Mouse (Mus musculus) ovary, postnatal 36 days (tissue): ENCODE data around the gene Tnnt1.

ENCODE experiments used
- DNase-seq: peaks from one replicate; pipeline ENCODE4 v3.0.0; 2022; ENCODE audit warnings: low spot score, mixed read lengths

Tnnt1 gene

DNA sequence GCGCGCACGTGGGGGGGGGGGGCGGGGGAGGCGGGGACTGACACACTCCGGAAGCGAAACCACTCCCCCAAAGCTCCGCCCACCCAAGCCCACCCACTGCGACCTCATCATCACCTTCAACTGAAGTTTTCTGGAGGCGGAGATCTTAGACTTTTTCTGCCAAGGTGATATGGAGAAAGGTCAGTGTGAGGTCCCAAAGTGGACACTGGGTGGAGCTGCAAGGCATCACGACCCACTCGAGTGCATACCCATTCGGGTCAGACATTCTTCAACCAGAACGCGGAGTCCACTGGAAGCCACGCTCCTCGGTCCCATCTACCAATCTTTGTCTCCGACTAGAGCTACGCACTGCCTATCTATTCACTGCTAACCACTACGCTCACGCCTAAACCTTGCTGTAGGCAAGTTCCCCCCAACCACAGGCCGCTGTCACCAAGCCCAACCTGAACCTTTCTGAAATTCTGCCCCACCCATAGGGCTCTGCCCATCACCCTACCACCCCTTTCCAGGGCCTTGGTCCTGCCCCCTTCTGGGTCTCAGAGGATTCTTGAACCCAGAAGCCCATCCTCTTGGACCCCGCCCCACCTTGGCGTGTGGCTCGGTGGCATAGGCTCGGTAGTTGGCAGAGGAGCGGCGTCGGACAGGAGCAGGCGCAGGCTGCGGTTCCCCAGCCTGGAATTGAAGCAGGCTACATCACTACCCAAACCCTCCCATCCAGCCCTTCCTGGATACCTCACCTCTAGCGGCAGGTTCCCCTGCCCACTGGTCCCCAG, 5.2 kb upstream of the Tnnt1 start:
- no peak for DNase-seq

DNA sequence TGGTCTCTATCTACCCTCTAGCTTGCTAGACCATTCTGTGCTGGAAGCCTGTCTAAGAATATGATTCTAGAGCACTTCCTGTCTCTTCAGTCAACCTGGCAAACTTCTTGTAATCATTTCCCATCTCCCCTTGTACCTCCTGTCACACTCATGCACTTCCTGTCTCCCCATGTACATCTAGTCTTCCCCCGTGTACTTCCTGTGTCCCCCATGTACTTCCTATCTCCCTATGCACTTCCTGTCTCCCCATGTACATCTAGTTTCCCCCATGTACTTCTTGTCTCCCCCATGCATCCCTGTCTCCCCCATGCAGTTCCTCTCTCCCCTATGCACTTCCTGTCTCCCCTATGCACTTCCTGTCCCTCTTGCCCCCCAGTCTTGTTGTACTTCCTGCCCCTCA, 2.3 kb upstream of the Tnnt1 start:
- DNase-seq, result no peak

DNA sequence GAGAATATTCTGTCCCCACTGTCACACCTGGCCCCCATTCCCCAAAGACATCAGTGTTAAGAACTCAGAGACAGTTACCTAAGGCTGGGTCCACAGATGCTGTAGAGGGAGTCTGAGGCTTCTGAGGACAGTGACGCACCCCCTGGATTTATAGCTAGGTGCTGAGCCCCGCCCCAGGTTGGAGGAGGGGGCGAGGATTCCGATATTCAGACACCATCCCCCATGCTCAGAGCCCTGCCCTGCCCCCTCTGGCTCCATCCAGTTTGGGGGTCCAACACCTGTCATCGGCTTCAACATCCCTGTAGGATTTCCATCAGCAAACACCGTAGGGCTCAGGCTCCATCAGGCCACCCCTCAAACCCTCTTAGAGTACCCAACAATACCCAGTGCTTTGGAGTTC, 329 bp downstream of the Tnnt1 start:
- no peak for DNase-seq

DNA sequence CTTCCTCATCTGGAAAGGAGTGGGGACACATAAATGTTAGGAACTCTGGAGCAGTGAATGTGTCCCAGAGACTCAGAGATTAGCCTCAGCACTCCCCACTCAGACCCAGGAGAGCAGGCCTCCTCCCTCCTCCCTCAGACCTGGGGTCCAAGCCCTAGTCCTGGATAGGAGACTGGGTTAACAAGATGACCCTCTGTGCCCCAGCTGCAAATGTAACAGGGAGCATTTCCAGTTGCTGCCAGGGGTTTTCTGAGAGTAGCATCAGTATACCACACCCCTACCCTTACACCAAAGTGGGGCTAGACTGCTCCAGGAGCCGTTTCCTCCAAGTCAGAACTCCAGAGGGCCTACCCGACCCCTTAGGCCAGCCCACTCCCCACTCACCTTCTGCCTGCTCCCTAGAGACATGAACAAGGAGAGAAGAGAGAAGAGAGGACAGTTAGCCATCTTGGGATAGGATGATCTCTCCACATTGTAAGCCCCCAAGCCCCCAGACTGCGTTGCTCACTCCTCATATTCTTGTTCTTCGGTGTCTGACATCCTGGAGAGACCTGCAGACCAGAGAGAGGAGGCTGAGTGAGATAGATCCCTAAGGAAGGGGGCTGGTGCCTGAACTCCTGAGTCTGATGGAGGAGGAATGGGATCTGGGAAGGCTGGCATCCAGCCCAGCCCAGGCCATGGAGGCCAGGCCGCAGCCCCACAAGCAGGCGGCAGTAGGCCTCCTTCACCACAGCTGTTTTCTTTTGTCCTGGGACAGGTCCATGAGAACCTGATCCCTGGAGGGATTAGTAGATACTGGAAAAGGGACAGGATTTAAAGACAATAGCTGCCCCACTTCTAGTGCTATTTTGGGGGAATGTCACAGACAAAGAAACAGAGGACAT, 2.1 kb downstream of the Tnnt1 start:
- no peak for DNase-seq

DNA sequence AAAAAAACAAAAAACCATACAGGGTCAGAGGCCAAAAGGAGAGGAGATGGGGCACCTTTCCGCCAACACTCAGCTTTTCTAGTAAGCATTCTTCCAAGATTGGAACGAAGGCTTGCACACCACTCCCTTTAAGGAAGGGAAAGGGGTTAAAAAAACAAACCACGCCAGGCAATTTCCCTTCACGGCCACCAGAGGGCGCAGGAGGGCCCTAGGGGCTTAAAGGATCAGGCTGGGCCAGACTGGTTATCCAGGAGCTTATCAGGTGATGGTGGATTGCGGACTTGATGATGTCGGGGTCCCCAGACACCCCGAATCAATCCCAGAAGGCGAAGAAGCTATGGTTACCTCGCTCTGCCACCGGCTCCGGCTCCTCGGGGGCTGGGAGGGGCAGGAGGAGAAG, 2.9 kb downstream of the Tnnt1 start:
- no peak for DNase-seq

DNA sequence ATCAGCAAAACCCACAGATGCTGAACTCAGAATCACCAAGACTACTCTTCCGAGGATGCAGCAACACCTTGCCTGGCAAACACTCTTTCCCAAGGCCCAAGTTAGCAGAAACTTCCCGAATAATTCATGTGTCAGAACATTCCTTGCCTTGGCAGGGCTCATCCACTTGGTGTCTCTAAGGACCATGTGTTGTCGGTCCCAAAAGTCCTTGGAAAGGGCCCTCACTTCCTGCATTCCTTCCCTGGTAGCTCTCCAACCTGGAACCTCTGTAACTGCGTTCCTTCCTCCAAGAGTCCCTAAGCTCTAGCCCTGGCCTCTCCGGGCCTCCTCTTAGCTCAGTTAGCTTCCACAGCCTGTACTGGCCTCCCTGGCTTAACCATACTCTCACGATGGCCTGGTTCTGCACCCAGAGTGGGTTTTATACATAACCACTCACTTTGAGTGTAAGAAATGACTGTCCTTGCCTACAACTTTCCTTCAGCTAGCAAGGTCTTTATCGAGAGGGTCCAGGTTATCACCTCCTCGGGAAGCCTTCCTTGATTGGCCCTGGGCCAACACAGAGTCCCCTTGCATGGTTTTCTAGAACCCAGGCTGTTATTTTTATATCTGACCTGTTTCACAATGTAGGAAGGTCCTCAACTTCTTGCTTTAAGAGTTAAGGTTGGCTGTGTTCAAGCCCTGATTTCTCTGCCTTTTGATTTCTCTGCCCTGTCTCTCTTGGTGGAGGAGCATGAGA, 4.5 kb downstream of the Tnnt1 start:
- no peak for DNase-seq

DNA sequence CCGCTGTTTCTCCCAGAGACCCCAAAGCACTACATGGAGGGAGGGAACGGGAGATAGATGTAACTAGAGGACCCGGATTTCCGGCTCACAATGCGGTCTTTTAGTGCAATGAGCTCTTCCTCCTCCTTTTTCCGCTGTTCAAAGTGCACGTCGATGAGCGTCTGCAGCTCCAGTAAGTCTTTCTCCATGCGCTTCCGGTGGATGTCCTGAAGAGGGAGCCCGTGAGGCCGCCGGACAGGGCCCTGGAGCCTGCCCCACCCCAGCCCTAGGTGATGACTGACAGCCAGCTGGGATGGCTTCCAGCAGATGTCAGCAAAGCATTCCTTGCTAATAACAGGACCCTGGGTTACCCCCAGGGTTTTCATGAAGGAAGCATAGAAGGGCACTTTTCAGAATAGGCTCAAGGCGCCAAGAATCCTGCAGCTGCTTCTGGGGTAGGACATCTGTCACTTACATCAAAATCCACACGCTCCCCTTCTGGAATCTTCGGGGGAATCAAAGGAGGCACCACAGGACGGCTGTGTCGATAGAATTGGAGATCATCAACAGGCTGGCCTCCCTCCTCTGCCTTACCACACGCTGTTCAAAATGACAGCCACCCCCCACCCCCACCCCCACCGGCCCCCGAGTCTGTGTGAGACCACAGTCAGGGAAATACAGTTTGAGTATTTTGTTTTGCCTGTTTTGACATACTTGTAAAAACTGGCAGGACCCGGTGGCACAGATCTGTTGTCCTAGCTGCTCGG, 6.1 kb downstream of the Tnnt1 start:
- DNase-seq, result peak; percentile 64

DNA sequence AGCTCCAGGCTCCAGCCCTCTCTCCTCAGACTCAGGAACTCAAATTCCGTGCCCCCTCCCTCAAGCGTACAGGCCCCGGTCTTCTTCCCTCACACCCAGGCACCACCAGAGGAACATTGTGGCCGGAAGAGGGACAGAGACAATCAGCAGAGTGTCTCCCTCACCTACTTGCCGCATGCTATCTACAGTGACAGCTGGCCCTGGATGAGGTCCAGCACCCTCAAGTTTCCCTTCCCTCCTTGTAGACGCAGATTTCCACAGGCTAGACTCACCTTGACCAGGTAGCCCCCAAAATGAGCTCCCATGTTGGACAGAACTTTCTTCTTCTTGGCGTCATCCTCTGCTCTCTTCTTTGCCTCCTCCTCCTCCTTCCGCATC, 7.5 kb downstream of the Tnnt1 start:
- DNase-seq, result no peak

DNA sequence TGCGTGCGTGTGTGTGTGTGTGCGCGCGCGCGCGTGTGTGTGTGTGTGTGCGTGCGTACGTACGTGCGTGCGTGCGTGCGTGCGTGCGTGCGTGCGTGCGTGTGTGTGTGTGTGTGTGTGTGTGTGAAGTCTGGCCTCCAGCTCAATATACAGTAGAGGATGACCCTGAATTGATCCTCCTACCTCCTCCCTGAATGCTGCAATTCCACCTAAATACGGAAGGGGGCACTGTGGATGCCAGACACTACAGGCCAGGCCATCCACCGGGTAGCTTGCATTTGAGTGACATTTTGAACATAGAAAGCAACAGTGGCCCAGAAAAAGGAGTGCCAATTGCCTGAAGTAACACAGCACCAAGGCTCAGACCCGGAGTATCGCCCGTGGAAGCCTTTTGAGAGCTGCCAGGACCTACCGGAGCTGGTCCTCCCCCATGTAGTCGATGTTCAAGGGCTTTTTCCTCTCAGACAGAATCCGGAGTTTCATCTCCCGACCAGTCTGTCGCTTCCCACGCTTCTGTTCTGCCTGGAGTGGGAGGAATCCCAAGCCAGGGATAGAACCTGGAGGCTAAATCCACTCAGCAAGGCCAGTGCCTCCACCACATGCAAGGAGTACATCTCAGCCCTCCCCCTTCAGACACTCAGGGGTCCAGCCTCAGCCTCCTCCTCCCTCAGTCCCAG, 8.0 kb downstream of the Tnnt1 start:
- no peak for DNase-seq

DNA sequence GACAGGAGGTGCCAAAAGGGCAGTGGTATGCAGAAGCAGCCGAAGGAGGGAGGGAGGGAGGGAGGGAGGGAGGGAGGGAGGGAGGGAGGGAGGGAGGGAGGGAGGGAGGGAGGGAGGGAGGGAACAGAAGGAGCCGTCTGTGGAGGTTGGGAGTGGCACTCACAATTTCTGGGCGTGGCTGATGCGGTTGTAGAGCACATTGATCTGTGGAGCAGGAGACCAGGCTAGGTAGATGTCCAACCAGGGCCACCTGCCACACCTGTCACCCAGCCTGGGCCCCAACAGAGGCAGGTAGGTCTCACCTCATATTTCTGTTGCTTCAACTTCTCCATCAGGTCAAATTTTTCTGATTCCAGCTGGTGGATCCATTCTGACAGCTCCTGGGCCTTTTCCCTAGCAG, 9.0 kb downstream of the Tnnt1 start:
- DNase-seq, result no peak

DNA sequence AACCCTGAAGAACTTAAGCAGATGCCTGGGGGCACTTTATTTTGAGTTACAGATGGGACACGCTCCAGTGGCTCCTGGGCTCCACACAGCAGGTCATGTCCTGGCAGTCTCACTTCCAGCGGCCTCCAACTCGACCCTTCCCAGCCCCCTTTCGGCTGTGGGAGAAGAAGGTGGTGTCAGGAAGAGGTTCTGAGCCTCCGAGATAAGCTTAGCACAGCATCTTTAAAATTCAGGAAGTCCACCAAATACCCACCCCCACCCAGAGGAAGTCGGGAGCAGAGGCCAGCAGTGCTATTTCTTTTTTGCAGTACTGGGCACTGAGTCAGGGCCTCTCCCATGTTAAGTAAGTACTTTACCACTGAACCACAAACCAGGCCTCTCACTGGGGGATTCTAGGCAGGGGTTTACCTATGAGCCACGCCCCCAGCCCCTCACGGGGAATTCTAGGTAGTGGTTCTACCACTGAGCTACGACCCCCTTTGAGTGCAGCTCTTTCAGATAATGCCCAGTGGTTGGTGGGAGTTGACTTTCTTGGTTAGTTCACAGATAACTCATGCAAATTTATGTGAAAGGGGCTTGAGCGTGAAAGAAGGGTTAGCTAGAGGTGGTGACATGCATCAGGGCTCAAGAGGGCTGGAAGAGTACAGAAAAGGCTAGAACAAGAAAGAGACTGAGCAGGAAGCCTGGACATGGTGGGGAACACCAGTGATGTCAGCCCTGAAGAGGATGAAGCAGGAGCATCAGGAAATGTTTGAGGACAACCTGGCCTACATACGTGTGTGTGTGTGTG, 11.3 kb downstream of the Tnnt1 start:
- no peak for DNase-seq

DNA sequence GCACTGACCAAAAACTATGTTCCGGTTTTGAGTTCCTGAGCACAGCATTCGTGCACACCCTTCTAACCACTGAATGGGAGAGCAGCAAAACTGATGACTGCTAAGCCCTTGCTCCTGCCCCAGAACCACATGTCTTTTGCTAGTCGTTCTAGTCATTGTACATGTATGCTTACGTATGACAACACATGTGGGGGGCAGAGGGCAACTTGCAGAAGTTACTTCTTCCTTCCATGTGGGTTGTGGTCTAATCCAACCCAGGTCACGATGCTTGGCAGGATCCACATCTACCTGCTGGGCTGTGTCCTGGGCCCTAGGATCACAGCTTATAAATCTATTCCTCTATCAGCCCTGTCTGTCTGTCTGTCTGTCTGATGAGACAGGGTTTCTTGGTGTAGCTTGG, 12.3 kb downstream of the Tnnt1 start:
- no peak for DNase-seq

DNA sequence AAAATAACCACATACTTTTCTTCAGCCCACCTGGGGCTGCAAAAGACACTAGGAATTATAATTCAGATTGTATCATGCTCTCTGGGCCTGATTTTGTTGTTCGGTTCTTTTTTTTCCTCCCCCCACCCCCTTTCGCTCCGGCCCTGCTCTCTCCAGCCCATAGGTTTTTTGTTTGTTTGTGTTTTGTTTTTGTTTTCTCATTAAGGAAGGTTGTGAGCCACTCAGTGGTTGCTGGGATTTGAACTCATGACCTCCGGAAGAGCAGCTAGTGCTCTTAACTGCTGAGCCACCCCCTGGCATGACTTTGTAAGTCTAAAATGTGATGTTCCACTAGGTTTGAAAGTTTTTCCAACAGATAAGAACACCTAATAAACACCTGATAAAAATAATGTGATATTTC, 13.1 kb downstream of the Tnnt1 start:
- DNase-seq, result no peak

DNA sequence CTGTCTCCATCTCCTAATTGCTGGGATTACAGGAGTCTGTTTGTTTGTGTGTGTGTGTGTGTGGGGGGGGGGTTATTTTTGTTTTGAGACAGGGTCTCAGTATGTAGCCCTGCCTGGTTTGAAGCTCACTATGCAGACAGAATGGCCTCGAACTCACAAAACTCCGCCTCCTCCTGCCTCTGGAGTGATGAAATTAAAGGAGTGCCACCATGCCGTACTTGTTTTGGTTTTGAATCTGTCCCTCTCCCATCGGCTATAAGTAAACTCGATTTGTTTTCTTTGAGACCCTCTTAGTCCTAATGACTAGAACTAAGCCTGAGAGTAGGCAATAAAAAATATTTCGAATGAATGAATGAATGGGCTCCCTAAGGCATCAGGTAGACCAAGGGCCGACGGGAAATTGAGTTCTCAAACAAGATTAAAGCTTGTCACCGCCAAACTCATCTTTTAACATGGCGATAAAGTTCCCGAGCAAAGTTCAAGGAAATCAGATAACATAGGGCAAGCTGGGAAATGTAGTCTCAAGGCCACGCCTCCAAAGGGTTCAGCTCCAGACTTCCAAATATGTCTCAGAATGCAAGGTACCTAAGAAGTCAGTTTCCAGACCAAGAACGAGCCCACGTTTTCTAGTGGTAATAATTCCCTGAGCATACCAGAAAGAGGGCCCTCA, 13.6 kb downstream of the Tnnt1 start:
- no peak for DNase-seq

DNA sequence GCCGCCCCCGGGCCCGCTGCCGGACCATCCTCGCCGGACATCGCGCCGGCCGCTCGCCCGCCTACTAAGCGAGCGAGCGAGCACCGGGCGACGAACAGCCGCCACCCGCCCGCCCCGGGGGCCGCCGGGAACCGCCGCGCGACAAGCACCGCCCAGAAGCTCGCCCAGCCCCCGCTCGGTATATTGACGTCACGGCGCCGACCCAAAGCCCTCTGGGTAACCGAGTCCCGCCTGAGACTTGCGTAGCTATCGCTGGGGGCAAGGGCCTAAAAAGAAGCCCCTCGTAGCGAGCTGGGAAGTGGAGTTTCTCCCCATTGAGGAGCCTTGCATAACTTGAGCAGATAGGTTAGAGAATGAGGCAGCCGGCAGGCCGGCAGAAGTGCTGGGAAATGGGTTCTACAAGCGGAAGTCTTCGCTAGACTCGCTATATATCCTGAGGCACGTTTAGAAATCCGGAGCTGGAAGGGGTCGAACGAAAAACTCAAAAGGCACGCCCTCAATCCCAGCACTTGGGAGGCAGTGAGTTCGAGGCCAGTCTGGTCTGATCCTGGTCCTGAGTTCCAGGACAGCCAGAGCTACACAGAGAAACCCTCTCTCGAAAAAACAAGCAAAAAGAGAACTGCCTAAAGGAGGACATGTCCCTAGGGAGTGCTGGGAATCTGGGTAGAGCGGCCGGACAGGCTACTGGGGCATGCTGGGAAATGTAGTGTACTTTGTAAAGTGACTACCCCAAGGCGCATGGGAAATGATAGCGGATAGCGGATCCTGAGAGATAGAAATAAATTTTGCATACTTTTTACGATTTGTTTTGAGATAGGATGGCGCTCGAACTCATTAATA, 14.4 kb downstream of the Tnnt1 start, which contains the start of gene Ppp1r12c:
Ppp1r12c (minus strand) TSS at position 123 of the 840 bp plus-strand sequence.
- DNase-seq, result peak; percentile 95

DNA sequence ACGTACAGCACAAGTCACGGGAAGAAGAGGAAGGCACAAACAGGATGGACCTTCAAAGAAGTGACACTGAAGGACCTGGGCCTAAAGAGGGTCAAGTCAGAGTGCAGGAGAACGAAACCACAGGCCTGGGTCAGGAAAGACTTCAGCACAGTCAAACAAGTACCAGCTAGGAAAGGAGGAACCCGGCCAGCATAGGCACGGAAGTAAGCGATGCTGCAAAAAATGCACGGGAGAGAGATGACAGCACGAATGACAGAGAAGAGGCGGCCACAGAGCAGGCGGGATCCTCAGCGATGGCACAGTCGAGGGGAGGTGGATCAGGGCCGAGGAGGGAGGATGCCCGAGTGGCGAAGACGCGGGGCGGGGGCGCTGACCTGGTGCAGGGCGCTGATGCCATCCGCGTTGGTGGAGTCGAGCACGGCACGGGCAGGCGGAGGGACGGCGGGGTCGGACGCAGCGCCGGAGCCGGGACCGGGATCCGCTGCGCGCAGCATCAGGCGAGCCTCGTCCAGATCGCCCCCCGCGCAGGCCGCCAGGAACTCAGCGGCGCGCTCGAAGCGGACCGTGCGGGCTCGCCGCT, 15.2 kb downstream of the Tnnt1 start:
- DNase-seq, result peak; percentile 57

DNA sequence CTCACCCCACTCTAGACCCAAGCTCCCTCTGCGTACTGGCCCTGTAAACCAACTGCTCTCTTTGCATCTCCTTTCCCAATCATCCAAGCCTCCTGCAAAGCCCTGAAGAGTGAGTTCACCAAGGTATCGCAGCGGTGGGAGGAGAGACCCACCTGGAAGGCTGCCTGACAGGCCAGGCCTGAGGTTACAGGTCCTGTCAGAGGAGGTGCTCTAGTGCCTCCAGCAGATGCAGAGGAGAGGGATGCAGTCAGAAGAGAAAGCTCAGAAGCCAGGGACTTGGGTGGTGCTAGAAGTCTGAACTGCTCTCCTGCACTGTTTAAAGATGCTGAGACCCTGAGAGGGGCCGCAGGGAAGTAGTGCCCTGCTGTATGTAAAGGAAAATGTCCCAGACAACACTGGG, 17.1 kb downstream of the Tnnt1 start:
- no peak for DNase-seq

DNA sequence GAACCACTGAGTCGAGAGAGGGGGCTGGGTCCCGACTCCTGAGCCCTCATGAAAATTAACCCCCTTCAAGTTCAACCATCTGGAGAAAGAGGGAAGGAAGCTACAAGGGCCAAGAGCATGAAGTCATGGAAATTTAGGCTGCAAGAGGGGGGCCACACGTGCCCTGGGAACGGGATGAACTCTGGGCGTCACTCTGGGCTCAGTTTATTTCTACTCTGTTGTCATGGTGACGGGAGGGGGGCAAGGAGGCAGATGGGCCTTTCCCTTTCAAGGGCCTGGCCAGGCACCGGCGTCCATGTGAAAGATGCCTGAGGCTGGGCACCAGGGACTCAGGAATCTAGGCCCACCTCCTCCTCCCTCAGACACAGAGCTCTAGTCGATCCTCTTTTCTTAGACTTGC, 17.9 kb downstream of the Tnnt1 start:
- DNase-seq, result no peak
